ENCODE assay signal across 1 mouse cellular context in the genomic region with DNA sequence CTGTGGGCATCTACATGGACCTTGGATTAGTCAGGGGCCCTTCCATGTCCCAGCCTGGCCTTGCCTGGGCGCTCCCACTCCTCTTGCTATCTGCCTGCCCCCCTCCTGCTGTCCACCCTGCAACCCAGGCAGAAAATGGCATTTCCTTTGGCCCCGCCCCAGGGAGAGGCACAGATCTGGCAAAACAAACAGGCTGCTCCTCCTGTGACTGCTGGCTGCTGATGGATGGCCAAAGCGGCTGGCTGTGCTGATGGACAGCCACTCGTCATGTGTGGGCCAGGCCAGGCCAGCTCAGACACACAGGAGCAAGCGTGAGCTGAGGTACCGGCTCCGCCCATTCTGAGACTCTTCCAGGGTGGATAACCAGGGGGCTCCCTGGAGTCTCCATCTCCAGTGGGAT.
TF ChIP-seq lines count a peak whose summit lies in the region.

No protein-coding gene starts in this region.

TF ChIP-seq in myocyte, 11 proteins besides CTCF, POLR2A, EP300 and RAD21 (continued from another document):
- peak in 1 of 3 experiments; percentile 39 for TF ChIP-seq MYOG (IDR thresholded peaks at IDR 0.05; ENCODE audit: control insufficient read depth in 1 of 3, insufficient read depth in 1 of 3, insufficient read length in 2 of 3, low read depth in 2 of 3)
- TF ChIP-seq CEBPB (IDR thresholded peaks at IDR 0.05; ENCODE audit: insufficient read depth, poor library complexity, severe bottlenecking), result no peak
- no peak for TF ChIP-seq TCF3 (IDR thresholded peaks at IDR 0.05; ENCODE audit: insufficient read length, low read depth)
